Mouse (Mus musculus) heart, postnatal 14 days (tissue): ENCODE data around the gene Espnl. TPM values are rescaled to one million over a fixed set of nuclear protein-coding genes. Genes with fewer than 3 reads are reported as not detected.

Experiments used
- DNase-seq, 2 experiments: peaks; one replicate each; pipeline ENCODE4 v3.0.0; 2021 to 2022
- intact Hi-C: fragments of 180-260 bp; cut with DNase I; formaldehyde crosslinking; loops from one replicate; pipeline ENCODE4 v1.15.1; 2025
- total RNA-seq, 2 experiments: library from RNA; stranded (reverse); gene quantifications; 2 replicates each; pipeline ENCODE4 v1.2.3; 2021

Espnl gene
- total RNA-seq, 2 experiments from 2014 or later, result not detected

DNA sequence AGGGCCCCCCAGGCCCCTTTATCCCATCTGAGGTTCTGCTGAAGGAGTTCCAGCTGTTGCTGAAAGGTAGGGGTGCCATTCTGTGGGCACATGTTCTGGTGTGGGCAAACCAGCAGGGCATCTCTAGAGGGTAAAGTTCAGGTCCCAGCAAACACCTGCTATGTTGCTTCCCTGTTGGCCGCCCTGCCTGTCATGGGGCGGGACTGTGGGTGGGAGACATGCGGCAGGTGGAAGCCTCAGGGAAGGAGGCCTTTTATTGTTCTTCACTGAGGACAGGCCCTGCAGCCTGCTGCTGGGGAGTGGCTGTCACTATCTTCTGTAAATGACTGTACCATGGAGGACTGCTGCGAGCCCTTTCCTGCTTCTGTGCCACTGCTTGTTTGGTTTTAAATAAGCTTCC, 47.5 kb downstream of the Espnl start:
- no peak for DNase-seq
- intact Hi-C loops, result no loop called here

DNA sequence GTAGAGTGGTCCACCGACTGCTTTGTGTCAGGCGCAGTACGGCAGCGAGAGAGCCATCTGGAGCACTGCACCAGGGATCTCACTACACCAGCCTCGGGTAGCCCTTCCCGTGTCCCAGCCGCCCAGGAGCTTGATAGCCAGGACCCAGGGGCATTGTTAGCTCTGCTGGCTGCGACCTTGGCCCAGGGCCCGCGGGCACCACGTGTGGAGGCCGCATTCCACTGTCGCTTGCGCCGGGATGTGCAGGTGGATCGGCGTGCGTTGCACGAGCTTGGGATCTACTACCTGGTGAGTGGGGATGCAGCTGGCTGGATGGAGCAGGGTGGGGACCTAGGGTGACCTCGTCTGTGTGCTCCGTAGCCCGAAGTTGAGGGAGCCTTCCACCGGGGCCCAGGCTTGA, 48.2 kb downstream of the Espnl start:
- peak; percentile 29 to 36 for DNase-seq
- intact Hi-C loops, result no loop called here

DNA sequence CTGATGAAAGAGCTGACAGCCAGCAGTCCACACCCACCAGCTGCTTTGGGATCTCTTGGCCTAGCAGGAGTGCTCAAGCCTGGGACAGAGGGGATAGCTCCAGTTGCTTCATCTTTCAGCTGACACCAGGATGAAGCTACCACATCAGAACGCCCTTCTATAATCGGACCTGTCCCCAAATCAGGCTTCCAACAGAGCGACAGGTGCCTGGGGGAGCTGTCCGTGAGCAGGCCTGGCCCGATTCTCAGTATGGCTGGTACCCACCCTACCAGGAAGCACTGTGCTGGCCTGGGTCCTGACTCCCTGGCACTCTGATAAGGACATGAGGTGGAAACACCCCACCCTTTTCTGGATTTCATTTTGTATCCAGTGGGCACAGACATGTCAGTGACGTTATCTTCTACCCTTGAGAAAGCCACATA, 51.5 kb downstream of the Espnl start:
- intact Hi-C loops, result no loop called here
- DNase-seq, result no peak

DNA sequence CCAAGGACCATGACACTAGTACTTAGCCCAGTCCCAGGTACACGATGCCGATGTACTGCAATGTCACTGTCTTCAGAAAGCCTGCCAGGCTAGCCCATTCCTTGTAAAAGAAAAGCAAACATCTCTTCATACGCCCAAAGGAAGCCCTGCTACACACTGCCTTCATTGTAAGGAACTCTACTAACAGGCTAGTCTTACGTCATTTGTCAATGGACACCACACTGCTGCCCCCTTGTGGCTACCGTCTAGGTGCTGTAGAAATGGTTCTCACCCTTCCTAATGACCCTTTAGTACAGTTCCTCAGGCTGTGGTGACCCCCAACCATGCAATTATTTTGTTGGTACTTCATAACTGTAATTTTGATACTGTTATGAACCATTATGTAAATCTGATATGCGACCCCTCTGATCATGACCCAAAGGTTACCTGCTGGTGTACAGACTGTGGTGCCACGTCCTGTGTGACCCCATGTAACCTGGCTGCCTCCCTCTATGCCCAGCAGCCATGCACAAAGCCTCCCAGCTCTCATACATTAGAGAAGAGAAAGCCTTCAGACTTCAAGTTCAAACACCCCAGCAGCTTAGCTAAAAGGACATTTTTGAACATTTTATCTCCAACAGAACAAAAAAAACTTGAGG, 58.7 kb downstream of the Espnl start:
- intact Hi-C loops, result no loop called here
- peak; percentile 77 to 85 for DNase-seq

DNA sequence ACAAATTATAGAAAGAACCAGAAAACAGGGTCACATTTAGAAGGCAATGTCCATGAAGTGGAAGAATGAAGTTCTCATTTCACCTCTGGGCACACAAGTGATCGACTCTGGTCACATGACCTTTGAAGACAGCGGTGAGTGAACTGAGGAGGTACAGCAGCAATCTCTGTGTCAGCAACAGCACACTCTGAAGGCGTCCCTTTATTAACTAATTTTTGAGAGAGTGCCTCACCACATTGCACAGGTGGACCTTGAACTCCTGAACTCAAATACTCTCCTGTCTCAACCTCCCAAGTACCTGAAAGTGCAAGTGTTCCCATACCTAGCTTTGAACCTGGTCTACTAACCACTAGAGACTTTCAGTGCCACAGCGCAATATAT, 59.2 kb downstream of the Espnl start:
- no peak for DNase-seq
- intact Hi-C loops, result no loop called here

DNA sequence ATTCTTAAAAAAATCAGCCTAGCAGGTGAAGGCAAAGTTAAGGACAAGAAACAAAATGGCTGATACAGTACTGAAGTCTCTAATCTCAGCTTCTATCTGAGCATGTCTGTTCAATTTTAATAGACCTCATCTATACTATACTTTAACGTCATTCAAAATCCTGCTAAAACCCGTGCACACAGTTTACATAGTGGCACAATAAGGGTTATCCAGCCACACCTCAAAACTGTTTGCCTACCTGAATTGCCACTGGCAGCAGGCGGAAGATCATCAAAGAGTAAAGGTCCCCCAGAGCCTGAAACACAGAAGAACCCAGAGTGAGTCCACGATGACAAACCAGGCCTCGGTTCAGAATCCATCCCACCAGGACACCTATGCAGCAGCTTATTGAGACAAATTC, 68.5 kb downstream of the Espnl start:
- intact Hi-C loops, result no loop called here
- DNase-seq, result no peak

DNA sequence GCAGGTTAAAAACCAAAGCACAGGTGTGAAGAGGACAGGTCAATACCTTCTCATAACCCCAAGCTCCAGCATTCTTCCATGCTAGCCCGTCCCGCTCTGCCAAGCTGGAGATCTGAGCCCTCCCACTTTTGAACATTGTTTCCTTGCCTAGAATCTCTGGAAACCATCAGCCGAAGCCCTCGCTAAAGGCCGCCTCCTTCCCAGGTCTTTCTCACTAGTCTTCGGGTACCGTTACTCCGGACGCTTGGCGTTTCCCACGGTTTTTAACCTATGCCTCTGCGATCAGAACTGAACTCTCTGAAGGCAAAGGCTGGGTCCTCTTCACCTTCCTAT, 76.0 kb downstream of the Espnl start:
- DNase-seq, result no peak
- intact Hi-C loops, result no loop called here

Other genes starting within 250 kb of the Espnl start
- under 1 TPM; 0.10 to 0.12 TPM for gene Rbm44, start 177.0 kb upstream of the Espnl start, total RNA-seq
- gene Ramp1, start 142.3 kb upstream of the Espnl start, total RNA-seq, result 10 to 100 TPM; 10.5 to 13.6 TPM
- 10 to 100 TPM; 50.2 to 56.7 TPM for gene Ube2f, start 71.8 kb upstream of the Espnl start, total RNA-seq
- gene Scly, start 23.7 kb upstream of the Espnl start, total RNA-seq, result 10 to 100 TPM; 11.4 to 15.6 TPM
- gene Klhl30, start 28.9 kb downstream of the Espnl start, total RNA-seq, result 10 to 100 TPM; 43.9 to 47.6 TPM
- under 1 TPM; 0.15 to 0.41 TPM for gene Erfe, start 44.4 kb downstream of the Espnl start, total RNA-seq
- gene Ilkap, start 76.7 kb downstream of the Espnl start, total RNA-seq, result 10 to 100 TPM; 45.4 to 46.7 TPM
- gene Hes6, start 92.0 kb downstream of the Espnl start, total RNA-seq, result 10 to 100 TPM; 16.8 to 20.1 TPM
- gene Per2, start 137.2 kb downstream of the Espnl start, total RNA-seq, result 10 to 100 TPM; 12.3 to 18.9 TPM
- gene Traf3ip1, start 172.6 kb downstream of the Espnl start, total RNA-seq, result 1 to 10 TPM; 4.6 to 5.9 TPM
- 10 to 100 TPM; 19.8 to 20.3 TPM for gene Asb1, start 218.5 kb downstream of the Espnl start, total RNA-seq